Mouse (Mus musculus) MEL (cell line): Measurements from ENCODE around the gene Med15. TPM values are rescaled to one million over a fixed set of nuclear protein-coding genes. Genes with fewer than 3 reads are reported as not detected.

Experiments
- DNase-seq: peaks from one replicate; pipeline ENCODE4 v3.0.0; 2011; ENCODE audit warnings: low read depth, low spot score
- H3K27ac ChIP-seq: 2 replicates; pipeline ENCODE4 v1.5.1; 2012; ENCODE audit warnings: low read depth, mild to moderate bottlenecking, control low read depth, low read length, moderate library complexity; ENCODE audit not compliant: control insufficient read depth
- H3K27me3 ChIP-seq, 2 experiments: fragments of 150-350 bp in 1 of 2; sonication (generic) in 1 of 2; 2 replicates each; pipeline ENCODE4 v1.6.1; 2012; ENCODE audit warnings: low read length in 2 of 2, mild to moderate bottlenecking in 2 of 2, improper control_type of control experiment in 1 of 2, moderate library complexity in 1 of 2; ENCODE audit not compliant: insufficient read depth in 2 of 2, control insufficient read depth in 1 of 2
- H3K36me3 ChIP-seq, 2 experiments: 2 replicates each; pipeline ENCODE4 v1.6.1; 2012 to 2014; ENCODE audit warnings: low read length in 2 of 2, improper control_type of control experiment in 1 of 2, inconsistent platforms in 1 of 2, mild to moderate bottlenecking in 1 of 2; ENCODE audit not compliant: insufficient read depth in 2 of 2, control insufficient read depth in 1 of 2
- H3K4me1 ChIP-seq, 2 experiments: fragments of 150-350 bp in 1 of 2; sonication (generic) in 1 of 2; 2 replicates each; pipeline ENCODE4 v1.6.1; 2012; ENCODE audit warnings: low read length in 2 of 2, improper control_type of control experiment in 1 of 2, mild to moderate bottlenecking in 1 of 2; ENCODE audit not compliant: insufficient read depth in 2 of 2, control insufficient read depth in 1 of 2
- H3K4me3 ChIP-seq, 2 experiments: fragments of 150-350 bp in 1 of 2; sonication (generic) in 1 of 2; 2 replicates each; pipeline ENCODE4 v1.5.1; 2012; ENCODE audit warnings: low read depth in 2 of 2, low read length in 2 of 2, mild to moderate bottlenecking in 2 of 2, moderate library complexity in 2 of 2, control low read depth in 1 of 2, improper control_type of control experiment in 1 of 2; ENCODE audit not compliant: control insufficient read depth in 1 of 2, insufficient read depth in 1 of 2
- H3K79me2 ChIP-seq: 2 replicates; pipeline ENCODE4 v1.6.1; 2012; ENCODE audit warnings: mild to moderate bottlenecking, low read length, moderate library complexity; ENCODE audit not compliant: control insufficient read depth, poor library complexity, insufficient read depth
- H3K9ac ChIP-seq: 2 replicates; pipeline ENCODE4 v1.6.1; 2012; ENCODE audit warnings: low read depth, mild to moderate bottlenecking, control low read depth, low read length, moderate library complexity; ENCODE audit not compliant: control insufficient read depth, poor library complexity, severe bottlenecking
- H3K9me3 ChIP-seq: fragments of 150-350 bp; sonication (generic); replicated peaks from 2 replicates; pipeline ENCODE4 v1.6.1; 2012; ENCODE audit warnings: mild to moderate bottlenecking, low read length, improper control_type of control experiment, moderate library complexity; ENCODE audit not compliant: insufficient read depth
- BHLHE40 ChIP-seq: IDR thresholded peaks from 2 replicates; pipeline ENCODE4 v1.6.1; 2012; ENCODE audit warnings: low read depth, mild to moderate bottlenecking, inconsistent platforms, low read length, improper control_type of control experiment, borderline replicate concordance
- CHD1 ChIP-seq: IDR thresholded peaks from 2 replicates; pipeline ENCODE4 v1.6.1; 2012; ENCODE audit warnings: low read depth, mild to moderate bottlenecking, inconsistent platforms, low read length, improper control_type of control experiment
- CHD2 ChIP-seq: IDR thresholded peaks from 2 replicates; pipeline ENCODE4 v1.6.1; 2011; ENCODE audit warnings: low read length, improper control_type of control experiment
- CTCF ChIP-seq, 3 experiments: IDR thresholded peaks in 2 of 3; conservative IDR thresholded peaks in 1 of 3; 2 replicates each; pipeline ENCODE4 v1.5.1; 2011 to 2012; ENCODE audit warnings: low read length in 3 of 3, low read depth in 2 of 3, mild to moderate bottlenecking in 2 of 3, improper control_type of control experiment in 1 of 3, inconsistent platforms in 1 of 3, mixed read lengths in 1 of 3, moderate library complexity in 1 of 3; ENCODE audit not compliant: control insufficient read depth in 1 of 3, insufficient read depth in 1 of 3, poor library complexity in 1 of 3, severe bottlenecking in 1 of 3
- EP300 ChIP-seq, 2 experiments: IDR thresholded peaks; 2 replicates each; pipeline ENCODE4 v1.6.1; 2011; ENCODE audit warnings: improper control_type of control experiment in 2 of 2, low read length in 2 of 2, low read depth in 1 of 2, mild to moderate bottlenecking in 1 of 2
- ETS1 ChIP-seq: IDR thresholded peaks from 2 replicates; pipeline ENCODE4 v1.6.1; 2012; ENCODE audit warnings: low read depth, mild to moderate bottlenecking, inconsistent platforms, low read length, improper control_type of control experiment, moderate library complexity
- GABPA ChIP-seq: IDR thresholded peaks from 2 replicates; pipeline ENCODE4 v1.6.1; 2012; ENCODE audit warnings: low read depth, mild to moderate bottlenecking, inconsistent platforms, low read length, improper control_type of control experiment, moderate library complexity
- GATA1 ChIP-seq: IDR thresholded peaks from 2 replicates; pipeline ENCODE4 v1.6.1; 2011; ENCODE audit warnings: low read depth, low read length, improper control_type of control experiment
- JUND ChIP-seq: IDR thresholded peaks from 2 replicates; pipeline ENCODE4 v1.6.1; 2011; ENCODE audit warnings: low read depth, mild to moderate bottlenecking, improper control_type of control experiment, low read length
- KAT2A ChIP-seq: conservative IDR thresholded peaks from 2 replicates; pipeline ENCODE4 v1.6.1; 2012; ENCODE audit warnings: low read depth, low read length, improper control_type of control experiment, inconsistent platforms
- MAFK ChIP-seq: IDR thresholded peaks from 2 replicates; pipeline ENCODE4 v1.6.1; 2011; ENCODE audit warnings: low read depth, mild to moderate bottlenecking, low read length, improper control_type of control experiment, borderline replicate concordance
- MAX ChIP-seq: IDR thresholded peaks from 2 replicates; pipeline ENCODE4 v1.6.1; 2011; ENCODE audit warnings: low read length, improper control_type of control experiment
- MEF2A ChIP-seq: IDR thresholded peaks from 2 replicates; pipeline ENCODE4 v1.6.1; 2014; ENCODE audit warnings: low read depth, mild to moderate bottlenecking, inconsistent platforms, low read length, improper control_type of control experiment; ENCODE audit not compliant: poor library complexity, insufficient replicate concordance, severe bottlenecking; ENCODE audit errors: extremely low read depth
- MXI1 ChIP-seq: IDR thresholded peaks from 2 replicates; pipeline ENCODE4 v1.6.1; 2011; ENCODE audit warnings: mild to moderate bottlenecking, low read depth, low read length, improper control_type of control experiment
- MYB ChIP-seq: IDR thresholded peaks from 2 replicates; pipeline ENCODE4 v1.6.1; 2011; ENCODE audit warnings: mild to moderate bottlenecking, low read depth, low read length, improper control_type of control experiment
- MYC ChIP-seq: IDR thresholded peaks from 2 replicates; pipeline ENCODE4 v1.6.1; 2011; ENCODE audit warnings: low read depth, mild to moderate bottlenecking, low read length, improper control_type of control experiment, moderate library complexity
- NRF1 ChIP-seq: IDR thresholded peaks from 2 replicates; pipeline ENCODE4 v1.6.1; 2014; ENCODE audit warnings: low read depth, mild to moderate bottlenecking, inconsistent platforms, low read length, improper control_type of control experiment, moderate library complexity; ENCODE audit not compliant: poor library complexity, insufficient read depth, severe bottlenecking
- POLR2A ChIP-seq, 2 experiments: IDR thresholded peaks; 2 replicates each; pipeline ENCODE4 v1.6.1; 2011 to 2012; ENCODE audit warnings: low read length in 2 of 2, mild to moderate bottlenecking in 2 of 2, control low read depth in 1 of 2, improper control_type of control experiment in 1 of 2, low read depth in 1 of 2, moderate library complexity in 1 of 2; ENCODE audit not compliant: control insufficient read depth in 1 of 2, insufficient read depth in 1 of 2, poor library complexity in 1 of 2
- POLR2AphosphoS2 ChIP-seq: IDR thresholded peaks from 2 replicates; pipeline ENCODE4 v1.6.1; 2011; ENCODE audit warnings: low read length, improper control_type of control experiment
- RAD21 ChIP-seq: IDR thresholded peaks from 2 replicates; pipeline ENCODE4 v1.6.1; 2011; ENCODE audit warnings: mild to moderate bottlenecking, low read depth, low read length, improper control_type of control experiment
- RCOR1 ChIP-seq: IDR thresholded peaks from 2 replicates; pipeline ENCODE4 v1.6.1; 2012; ENCODE audit warnings: low read depth, mild to moderate bottlenecking, inconsistent platforms, low read length, improper control_type of control experiment
- SIN3A ChIP-seq: IDR thresholded peaks from 2 replicates; pipeline ENCODE4 v1.6.1; 2012; ENCODE audit warnings: low read length, improper control_type of control experiment, inconsistent platforms
- SMC3 ChIP-seq: IDR thresholded peaks from 2 replicates; pipeline ENCODE4 v1.6.1; 2011; ENCODE audit warnings: low read depth, low read length, improper control_type of control experiment
- TAL1 ChIP-seq: IDR thresholded peaks from 2 replicates; pipeline ENCODE4 v1.6.1; 2012; ENCODE audit warnings: mild to moderate bottlenecking, inconsistent platforms, low read length, moderate library complexity, mixed read lengths
- TBP ChIP-seq: IDR thresholded peaks from 2 replicates; pipeline ENCODE4 v1.8.0; 2011; ENCODE audit warnings: low read depth, low read length, improper control_type of control experiment
- TCF12 ChIP-seq: IDR thresholded peaks from 2 replicates; pipeline ENCODE4 v1.6.1; 2014; ENCODE audit warnings: low read depth, mild to moderate bottlenecking, inconsistent platforms, low read length, improper control_type of control experiment, moderate library complexity
- UBTF ChIP-seq: IDR thresholded peaks from 2 replicates; pipeline ENCODE4 v1.6.1; 2012; ENCODE audit warnings: low read depth, mild to moderate bottlenecking, inconsistent platforms, low read length, improper control_type of control experiment, moderate library complexity, borderline replicate concordance; ENCODE audit not compliant: insufficient read depth
- USF1 ChIP-seq: IDR thresholded peaks from 2 replicates; pipeline ENCODE4 v1.6.1; 2014; ENCODE audit warnings: low read depth, mild to moderate bottlenecking, inconsistent platforms, low read length, improper control_type of control experiment, moderate library complexity
- USF2 ChIP-seq, 2 experiments: IDR thresholded peaks; 2 replicates each; pipeline ENCODE4 v1.6.1; 2011 to 2012; ENCODE audit warnings: improper control_type of control experiment in 2 of 2, low read length in 2 of 2, borderline replicate concordance in 1 of 2, inconsistent platforms in 1 of 2, low read depth in 1 of 2, mild to moderate bottlenecking in 1 of 2; ENCODE audit not compliant: insufficient read depth in 1 of 2
- ZKSCAN1 ChIP-seq: IDR thresholded peaks from 2 replicates; pipeline ENCODE4 v1.6.1; 2012; ENCODE audit warnings: low read depth, mild to moderate bottlenecking, inconsistent platforms, low read length, improper control_type of control experiment, moderate library complexity
- ZMIZ1 ChIP-seq: IDR thresholded peaks from 2 replicates; pipeline ENCODE4 v1.6.1; 2012; ENCODE audit warnings: low read depth, mild to moderate bottlenecking, inconsistent platforms, low read length, improper control_type of control experiment, moderate library complexity
- polyA plus RNA-seq, 2 experiments: library from polyadenylated mRNA; stranded (reverse) in 1 of 2; unstranded in 1 of 2; fragments of >175 nt in 1 of 2; fragments of >200 nt in 1 of 2; gene quantifications; 2 replicates each; pipeline versions ENCODE4 v1.2.1 to v1.2.4; 2012; ENCODE audit warnings: low replicate concordance in 2 of 2, low read depth in 1 of 2; ENCODE audit not compliant: insufficient read length in 2 of 2, insufficient read depth in 1 of 2, missing spikeins in 1 of 2
- total RNA-seq: library from RNA; depleted of rRNA; stranded (reverse); fragments of 300-350 nt; gene quantifications from 2 replicates; pipeline ENCODE4 v1.2.3, GENCODE M21; 2012

Gene Med15
- total and polyA plus RNA-seq, 3 experiments, result 25.9 to 62.0 TPM; not detected in 1

DNA sequence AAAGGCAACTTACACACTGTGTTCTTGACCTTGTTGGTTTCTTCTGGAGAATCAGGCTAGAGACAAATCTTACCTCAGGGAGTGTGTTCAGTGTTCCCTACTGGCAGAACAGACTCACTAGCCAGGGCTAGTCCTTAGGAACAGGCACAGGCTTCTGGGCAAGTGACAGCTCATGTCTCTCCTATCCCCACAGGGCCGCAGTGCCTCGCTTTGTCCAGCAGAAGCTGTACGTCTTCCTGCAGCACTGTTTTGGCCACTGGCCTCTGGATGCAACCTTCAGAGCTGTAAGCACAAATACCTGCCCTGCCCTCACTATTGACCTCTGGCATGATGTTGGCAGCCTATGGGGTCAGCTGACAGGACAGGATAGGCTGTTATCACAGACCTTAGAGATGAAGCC, 93.6 kb downstream of the Med15 start:
- peak overlapping the region; percentile 6 for H3K27ac ChIP-seq

GRCm38 (mm10) chr16:17638036-17638628, 94.6 kb downstream of the Med15 start:
- peak; percentile 88 for DNase-seq
- peaks cover 13 to 15% of the 10 kb centered on the region in 2 experiments for H3K36me3 ChIP-seq
- peaks cover 7 to 17% of the 10 kb centered on the region in 2 experiments for H3K4me1 ChIP-seq
- H3K9ac ChIP-seq, result no peak overlapping the region
- peak overlapping the region; percentile 51 for H3K27ac ChIP-seq
- no peaks in the 10 kb centered on the region for H3K9me3 ChIP-seq
- H3K79me2 ChIP-seq, result no peaks in the 10 kb centered on the region
- no peak overlapping the region for H3K4me3 ChIP-seq
- H3K27me3 ChIP-seq, result no peaks in the 10 kb centered on the region
- peak; percentile 69 to 86; a peak in 3 of 4 replicates for TF ChIP-seq EP300 (IDR thresholded peaks at IDR 0.05; ENCODE audit: low read depth in 1 of 2, low read length in 2 of 2)
- TF ChIP-seq CHD2, result no peak
- no peak for TF ChIP-seq MAFK
- TF ChIP-seq POLR2A (IDR thresholded peaks at IDR 0.05; ENCODE audit: control insufficient read depth in 1 of 2, insufficient read depth in 1 of 2, low read depth in 1 of 2, low read length in 2 of 2, poor library complexity in 1 of 2), result no peak
- TF ChIP-seq TAL1, result peak; percentile 96
- TF ChIP-seq POLR2AphosphoS2, result no peak
- no peak for TF ChIP-seq USF2 (IDR thresholded peaks at IDR 0.05; ENCODE audit: borderline replicate concordance in 1 of 2, insufficient read depth in 1 of 2, low read depth in 1 of 2, low read length in 2 of 2)
- no peak for TF ChIP-seq UBTF
- TF ChIP-seq SIN3A, result peak; percentile 77
- peak; percentile 96 for TF ChIP-seq MYC
- no peak for TF ChIP-seq GABPA
- no peak for TF ChIP-seq NRF1
- TF ChIP-seq GATA1, result peak; percentile 70; the same call in 1 of the 2 replicates
- no peak for TF ChIP-seq MEF2A
- peak; percentile 63 for TF ChIP-seq USF1
- TF ChIP-seq CTCF (IDR thresholded peaks at IDR 0.05 in 2 of 3, conservative IDR thresholded peaks at IDR 0.05 in 1 of 3; ENCODE audit: control insufficient read depth in 1 of 3, insufficient read depth in 1 of 3, low read depth in 2 of 3, low read length in 3 of 3, poor library complexity in 1 of 3, severe bottlenecking in 1 of 3), result 0 out of 6 replicates have a peak, but pooled peaks of 1 of the 3 experiments have one; percentile 1
- no peak for TF ChIP-seq RAD21
- peak; percentile 49; the same call in 1 of the 2 replicates for TF ChIP-seq MYB
- TF ChIP-seq RCOR1, result no peak; the same call in 1 of the 2 replicates
- TF ChIP-seq BHLHE40, result peak; percentile 93
- TF ChIP-seq CHD1, result no peak
- TF ChIP-seq TBP, result no peak
- peak; percentile 80 for TF ChIP-seq ETS1
- TF ChIP-seq JUND, result no peak
- TF ChIP-seq MAX, result peak; percentile 99
- peak; percentile 86 for TF ChIP-seq MXI1

More for the DNA sequence above, 93.6 kb downstream of the Med15 start:
- H3K36me3 ChIP-seq, result peaks cover 8 to 19% of the 10 kb centered on the region in 2 experiments
- TF ChIP-seq MAX (no peak), KAT2A (no peak), SIN3A (no peak), TCF12 (no peak), ZKSCAN1 (no peak), POLR2A (IDR thresholded peaks at IDR 0.05; ENCODE audit: control insufficient read depth in 1 of 2, insufficient read depth in 1 of 2, low read depth in 1 of 2, low read length in 2 of 2, poor library complexity in 1 of 2) (no peak), ZMIZ1 (no peak), MYB (no peak), MXI1 (no peak), GABPA (no peak), POLR2AphosphoS2 (no peak), SMC3 (no peak), CHD2 (no peak)
- TF ChIP-seq, all 39 proteins: peak for 0
- no peak for DNase-seq
- Histone ChIP-seq H3K9me3 (no peaks in the 10 kb centered on the region), H3K79me2 (no peaks in the 10 kb centered on the region), H3K27me3 (no peaks in the 10 kb centered on the region), H3K9ac (no peak overlapping the region), H3K4me1 (peaks cover 7 to 23% of the 10 kb centered on the region in 2 experiments), H3K4me3 (no peak overlapping the region)
